Mouse (Mus musculus) subcutaneous adipose tissue, adult 2 months (tissue): ENCODE measurements around the gene Vmn2r66. TPM values are rescaled to one million over a fixed set of nuclear protein-coding genes. Genes with fewer than 3 reads are reported as not detected.

Source experiments
- polyA plus RNA-seq: library from polyadenylated mRNA; depleted of rRNA; stranded (reverse); fragments of >200 nt; gene quantifications from 2 replicates; pipeline ENCODE4 v1.2.3, GENCODE M21; 2012; ENCODE audit warnings: low replicate concordance; rRNA removed

The Vmn2r66 gene
- polyA plus RNA-seq = not detected in 2 replicates

GRCm38 (mm10) chr7:85012168-85012567 is at the start of gene Vmn2r66:
Gene Vmn2r66 (minus strand): TSS chr7:85012268.

GRCm38 (mm10) chr7:84964015-84964414 is 48.1 kb downstream of the Vmn2r66 start, which contains the start of gene Vmn2r65:
Gene Vmn2r65 (minus strand): TSS chr7:84964115.

Other genes with a start within 250 kb of the Vmn2r66 start
- not detected in 2 replicates for gene Olfr291, start 158.7 kb downstream of the Vmn2r66 start, polyA plus RNA-seq
- gene Vmn2r65, start 48.2 kb downstream of the Vmn2r66 start, polyA plus RNA-seq = not detected in 2 replicates
- not detected in 2 replicates for gene Vmn2r67, start 143.7 kb upstream of the Vmn2r66 start, polyA plus RNA-seq
- gene Vmn2r68, start 225.5 kb upstream of the Vmn2r66 start, polyA plus RNA-seq = not detected in 2 replicates